Mouse (Mus musculus) olfactory bulb, adult 2 months (tissue): Measurements from ENCODE around the gene Tmtc1.

Experiments used
- CTCF ChIP-seq: fragments of 200-500 bp; IDR thresholded peaks from 2 replicates; pipeline ENCODE4 v1.5.1; 2012; ENCODE audit warnings: low read depth, mild to moderate bottlenecking, low read length, moderate library complexity; ENCODE audit not compliant: insufficient read depth
- POLR2A ChIP-seq: fragments of 200-500 bp; IDR thresholded peaks from 2 replicates; pipeline ENCODE4 v1.6.1; 2012; ENCODE audit warnings: mild to moderate bottlenecking, low read depth, low read length, moderate library complexity; ENCODE audit not compliant: insufficient read depth

DNA sequence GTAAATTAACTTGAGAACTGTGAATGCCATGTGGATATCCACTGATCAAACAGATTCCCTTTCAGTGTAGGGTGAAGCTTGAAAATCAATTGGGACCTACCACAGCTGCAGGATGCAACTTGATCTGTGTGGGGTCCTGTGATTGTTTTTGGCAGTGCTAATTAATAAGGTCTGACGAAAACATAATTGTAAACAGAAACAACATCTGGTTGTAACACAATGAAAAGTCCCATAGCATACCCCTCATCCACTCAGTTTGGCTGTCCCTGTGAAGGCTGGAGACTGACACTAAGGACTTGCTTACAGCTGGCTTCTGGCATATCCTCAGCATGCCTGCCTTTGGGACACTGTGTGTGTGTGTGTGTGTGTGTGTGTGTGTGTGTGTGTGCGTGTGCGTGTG lies 42.6 kb upstream of the Tmtc1 start:
- TF ChIP-seq CTCF, result no peak
- no peak for TF ChIP-seq POLR2A
